Mouse (Mus musculus) thymus, adult 2 months (tissue): ENCODE data around the gene Spdl1.

Source experiments
- CTCF ChIP-seq: fragments of 200-500 bp; IDR thresholded peaks from 2 replicates; pipeline ENCODE4 v1.5.1; 2012; ENCODE audit warnings: mild to moderate bottlenecking, control low read depth, low read length, moderate library complexity, borderline replicate concordance; ENCODE audit not compliant: control insufficient read depth, poor library complexity, insufficient read depth; ENCODE audit errors: extremely low read depth
- POLR2A ChIP-seq: fragments of 200-500 bp; IDR thresholded peaks from 2 replicates; pipeline ENCODE4 v1.6.1; 2012; ENCODE audit warnings: mild to moderate bottlenecking, low read length, control low read depth, moderate library complexity; ENCODE audit not compliant: control insufficient read depth, poor library complexity, insufficient read depth; ENCODE audit errors: extremely low read depth

GRCm38 (mm10) chr11:34780786-34781185, 52.7 kb downstream of the Spdl1 start:
- TF ChIP-seq CTCF = no peak
- TF ChIP-seq POLR2A = no peak
